6 mouse cellular contexts compared by ENCODE assay signal in genomic region chr4:44992330-44992729, GRCm38 (mm10). TPM values are rescaled to one million over a fixed set of nuclear protein-coding genes. Genes with fewer than 3 reads are reported as not detected.
DNase-seq lines count a peak whose midpoint lies in the region; ATAC-seq lines count a peak whose summit lies in the region.
"Not testable (repeated sequence)": the region's sequence is repeated elsewhere in the genome, so short reads cannot be mapped to it uniquely, and the experiment has no call there.

No protein-coding gene starts in this region.

- H3K4me2 ChIP-seq in forebrain, embryonic 11.5 days (ENCODE audit: low read depth, low read length, severe bottlenecking); liver, embryonic 12.5 days; liver, embryonic 15.5 days; midbrain, embryonic 11.5 days: not testable (repeated sequence)

- WGBS in forebrain, embryonic 11.5 days, result 93% methylated on average over 11 of the region's 11 CpGs
- 88% methylated on average over 11 of the region's 11 CpGs for WGBS in liver, embryonic 12.5 days (ENCODE audit: insufficient replicate concordance)
- 87% methylated on average over 11 of the region's 11 CpGs for WGBS in liver, embryonic 15.5 days (ENCODE audit: insufficient replicate concordance)
- 93% methylated on average over 11 of the region's 11 CpGs for WGBS in midbrain, embryonic 11.5 days

- not testable (repeated sequence) for H3K9me3 ChIP-seq in forebrain, embryonic 11.5 days (ENCODE audit: control insufficient read depth, low read length); liver, embryonic 12.5 days (replicated peaks); liver, embryonic 15.5 days (replicated peaks); midbrain, embryonic 11.5 days (ENCODE audit: control insufficient read depth, low read length)

- H3K27me3 ChIP-seq in forebrain, embryonic 11.5 days (ENCODE audit: control insufficient read depth, insufficient read depth, low read length); liver, embryonic 12.5 days (replicated peaks); liver, embryonic 15.5 days; midbrain, embryonic 11.5 days (ENCODE audit: control insufficient read depth, insufficient read depth, low read length): not testable (repeated sequence)

- H3K36me3 ChIP-seq in forebrain, embryonic 11.5 days (ENCODE audit: control insufficient read depth, insufficient read depth, low read length); midbrain, embryonic 11.5 days (ENCODE audit: control insufficient read depth, insufficient read depth, low read length): not testable (repeated sequence)
- H3K36me3 ChIP-seq in liver, embryonic 12.5 days, result peaks cover 73% of the 10 kb centered on the region
- peaks cover 71% of the 10 kb centered on the region for H3K36me3 ChIP-seq in liver, embryonic 15.5 days (replicated peaks)

- H3K4me3 ChIP-seq in forebrain, embryonic 11.5 days (ENCODE audit: low read depth, low read length); liver, embryonic 12.5 days; liver, embryonic 15.5 days (replicated peaks); midbrain, embryonic 11.5 days (ENCODE audit: low read depth, low read length): not testable (repeated sequence)

- H3K27ac ChIP-seq in forebrain, embryonic 11.5 days (ENCODE audit: low read depth, low read length); midbrain, embryonic 11.5 days (ENCODE audit: low read depth, low read length): not testable (repeated sequence)
- H3K27ac ChIP-seq in liver, embryonic 12.5 days, result 0 out of 2 replicates have a peak overlapping the region, but pooled peaks have one; percentile 48
- H3K27ac ChIP-seq in liver, embryonic 15.5 days (replicated peaks), result 0 out of 2 replicates have a peak overlapping the region, but pooled peaks have one; percentile 77

- H3K9ac ChIP-seq in forebrain, embryonic 11.5 days (ENCODE audit: low read length); liver, embryonic 12.5 days; liver, embryonic 15.5 days; midbrain, embryonic 11.5 days (ENCODE audit: low read length): not testable (repeated sequence)

- DNase-seq in adrenal gland, adult (ENCODE audit: inconsistent age in 2 of 2, low spot score in 1 of 2), result peak; percentile 52 to 79
- DNase-seq in adrenal gland, adult 2 months, result peak; percentile 57
- peak; percentile 16 for DNase-seq in forebrain, embryonic 11.5 days (ENCODE audit: low spot score)
- peak; percentile 19 for DNase-seq in midbrain, embryonic 11.5 days (ENCODE audit: low spot score, missing footprints)

- not testable (repeated sequence) for ATAC-seq in forebrain, embryonic 11.5 days (replicated peaks; ENCODE audit: low FRiP score); liver, embryonic 12.5 days; liver, embryonic 15.5 days (ENCODE audit: insufficient read depth); midbrain, embryonic 11.5 days (ENCODE audit: low FRiP score)

- H3K4me1 ChIP-seq in forebrain, embryonic 11.5 days (replicated peaks; ENCODE audit: control insufficient read depth, insufficient read depth, low read length); midbrain, embryonic 11.5 days (ENCODE audit: control insufficient read depth, insufficient read depth, low read length): not testable (repeated sequence)
- H3K4me1 ChIP-seq in liver, embryonic 12.5 days, result peaks cover 50% of the 10 kb centered on the region
- peaks cover 39% of the 10 kb centered on the region for H3K4me1 ChIP-seq in liver, embryonic 15.5 days (replicated peaks)

RNA-seq across cellular contexts. Expression of gene Grhpr, which starts 11.1 kb away (rescaled TPM):
- total RNA-seq in adrenal gland, adult 2 months (2021), result 100 to 1,000 TPM; 139 to 220 TPM
- 280 and 300 TPM in 2 replicates for polyA plus RNA-seq in adrenal gland, adult 2 months (2012; rRNA removed)
- 48.6 and 48.8 TPM in 2 replicates for polyA plus RNA-seq in forebrain, embryonic 11.5 days (2014; fragmentation: Nextera tagmentation; extraction: Ambion mirVana)
- polyA plus RNA-seq in liver, embryonic 12.5 days (2016; fragmentation: Nextera tagmentation; extraction: Ambion mirVana), result 94.2 and 98.6 TPM in 2 replicates
- polyA plus RNA-seq in liver, embryonic 15.5 days (2015; fragmentation: Nextera tagmentation; extraction: Ambion mirVana), result 125 and 146 TPM in 2 replicates
- 37.4 and 38.2 TPM in 2 replicates for polyA plus RNA-seq in midbrain, embryonic 11.5 days (2014; fragmentation: Nextera tagmentation; extraction: Ambion mirVana)

RNA-seq across cellular contexts. Expression of gene Zbtb5, which starts 19.9 kb away (rescaled TPM):
- 10 to 100 TPM in 1 of 2 experiments, 1 to 10 TPM in 1; 8.9 to 12.0 TPM for total RNA-seq in adrenal gland, adult 2 months (2021)
- polyA plus RNA-seq in adrenal gland, adult 2 months (2012; rRNA removed), result 13.1 and 21.3 TPM in 2 replicates
- polyA plus RNA-seq in forebrain, embryonic 11.5 days (2014; fragmentation: Nextera tagmentation; extraction: Ambion mirVana), result 44.9 and 45.4 TPM in 2 replicates
- 8.3 TPM in 2 replicates for polyA plus RNA-seq in liver, embryonic 12.5 days (2016; fragmentation: Nextera tagmentation; extraction: Ambion mirVana)
- 5.8 and 5.9 TPM in 2 replicates for polyA plus RNA-seq in liver, embryonic 15.5 days (2015; fragmentation: Nextera tagmentation; extraction: Ambion mirVana)
- 41.2 and 44.7 TPM in 2 replicates for polyA plus RNA-seq in midbrain, embryonic 11.5 days (2014; fragmentation: Nextera tagmentation; extraction: Ambion mirVana)

RNA-seq across cellular contexts. Expression of gene Polr1e, which starts 26.1 kb away (rescaled TPM):
- total RNA-seq in adrenal gland, adult 2 months (2021), result 10 to 100 TPM; 13.0 to 16.3 TPM
- polyA plus RNA-seq in adrenal gland, adult 2 months (2012; rRNA removed), result 2.9 and 3.1 TPM in 2 replicates
- 54.5 and 55.2 TPM in 2 replicates for polyA plus RNA-seq in forebrain, embryonic 11.5 days (2014; fragmentation: Nextera tagmentation; extraction: Ambion mirVana)
- 40.7 and 44.9 TPM in 2 replicates for polyA plus RNA-seq in liver, embryonic 12.5 days (2016; fragmentation: Nextera tagmentation; extraction: Ambion mirVana)
- polyA plus RNA-seq in liver, embryonic 15.5 days (2015; fragmentation: Nextera tagmentation; extraction: Ambion mirVana), result 14.7 and 15.6 TPM in 2 replicates
- polyA plus RNA-seq in midbrain, embryonic 11.5 days (2014; fragmentation: Nextera tagmentation; extraction: Ambion mirVana), result 51.6 and 56.3 TPM in 2 replicates
